Mouse (Mus musculus) myocyte (in vitro differentiated cells): ENCODE measurements around the gene Cblb. TPM values are rescaled to one million over a fixed set of nuclear protein-coding genes. Genes with fewer than 3 reads are reported as not detected.

Experiments used
- H3K27me3 ChIP-seq: one replicate; pipeline ENCODE4 v1.6.1; 2011; ENCODE audit not compliant: control insufficient read depth, insufficient read depth, insufficient read length
- H3K36me3 ChIP-seq: one replicate; pipeline ENCODE4 v1.6.1; 2011; ENCODE audit not compliant: control insufficient read depth, insufficient read depth
- H3K4me2 ChIP-seq: one replicate; pipeline ENCODE4 v1.6.1; 2011; ENCODE audit warnings: low read depth, control low read depth
- H3K4me3 ChIP-seq: one replicate; pipeline ENCODE4 v1.5.1; 2011; ENCODE audit warnings: mild to moderate bottlenecking, control low read depth, moderate library complexity
- H3K79me2 ChIP-seq: one replicate; pipeline ENCODE4 v1.6.1; 2011; ENCODE audit not compliant: control insufficient read depth, insufficient read depth
- H3ac ChIP-seq: one replicate; pipeline ENCODE4 v1.6.1; 2011; ENCODE audit not compliant: control insufficient read depth, insufficient read length
- CEBPB ChIP-seq: IDR thresholded peaks from 2 replicates; pipeline ENCODE4 v1.6.1; 2011; ENCODE audit warnings: mild to moderate bottlenecking, moderate library complexity; ENCODE audit not compliant: poor library complexity, insufficient read depth, severe bottlenecking
- E2F4 ChIP-seq: IDR thresholded peaks from one replicate; pipeline ENCODE4 v1.6.1; 2011; ENCODE audit warnings: mild to moderate bottlenecking, control low read depth, moderate library complexity; ENCODE audit not compliant: insufficient read depth
- MAX ChIP-seq: IDR thresholded peaks from one replicate; pipeline ENCODE4 v1.6.1; 2011; ENCODE audit warnings: low read depth, mild to moderate bottlenecking, control low read depth
- MYOD1 ChIP-seq, 3 experiments: IDR thresholded peaks; one replicate each; pipeline ENCODE4 v1.6.1; 2011; ENCODE audit warnings: control low read depth in 2 of 3, low read depth in 2 of 3, mild to moderate bottlenecking in 2 of 3, moderate library complexity in 1 of 3; ENCODE audit not compliant: insufficient read length in 2 of 3, control insufficient read depth in 1 of 3
- MYOG ChIP-seq, 3 experiments: IDR thresholded peaks; one replicate each; pipeline ENCODE4 v1.6.1; 2011; ENCODE audit warnings: control low read depth in 2 of 3, low read depth in 2 of 3, mild to moderate bottlenecking in 2 of 3; ENCODE audit not compliant: insufficient read length in 2 of 3, control insufficient read depth in 1 of 3, insufficient read depth in 1 of 3
- POLR2A ChIP-seq: IDR thresholded peaks from one replicate; pipeline ENCODE4 v1.6.1; 2011; ENCODE audit warnings: low read depth, mild to moderate bottlenecking, control low read depth, moderate library complexity; ENCODE audit not compliant: insufficient read length
- POLR2AphosphoS2 ChIP-seq: IDR thresholded peaks from one replicate; pipeline ENCODE4 v1.6.1; 2011; ENCODE audit warnings: low read depth, control low read depth; ENCODE audit not compliant: insufficient read length
- REST ChIP-seq: IDR thresholded peaks from one replicate; pipeline ENCODE4 v1.6.1; 2011; ENCODE audit warnings: mild to moderate bottlenecking, control low read depth, moderate library complexity; ENCODE audit not compliant: insufficient read depth, insufficient read length
- SRF ChIP-seq: IDR thresholded peaks from one replicate; pipeline ENCODE4 v1.6.1; 2011; ENCODE audit warnings: low read depth; ENCODE audit not compliant: control insufficient read depth, insufficient read length
- TCF12 ChIP-seq: IDR thresholded peaks from one replicate; pipeline ENCODE4 v1.6.1; 2011; ENCODE audit warnings: mild to moderate bottlenecking, control low read depth; ENCODE audit not compliant: poor library complexity, insufficient read depth, severe bottlenecking
- TCF3 ChIP-seq: IDR thresholded peaks from one replicate; pipeline ENCODE4 v1.6.1; 2011; ENCODE audit warnings: low read depth, control low read depth; ENCODE audit not compliant: insufficient read length
- USF1 ChIP-seq: IDR thresholded peaks from one replicate; pipeline ENCODE4 v1.6.1; 2011; ENCODE audit warnings: low read depth, mild to moderate bottlenecking, control low read depth, moderate library complexity
- polyA plus RNA-seq: library from polyadenylated mRNA; unstranded; fragments of >200 nt; fragmentation: generic; extraction: Trizol; gene quantifications from one replicate; pipeline ENCODE4 v1.2.1, GENCODE M21; 2012; ENCODE audit warnings: missing spikeins

Cblb gene
- polyA plus RNA-seq, 1 experiment = 7.7 TPM

GRCm38 (mm10) chr16:52038283-52038682, 7.3 kb downstream of the Cblb start:
- H3K4me3 ChIP-seq = no peak overlapping the region
- H3K27me3 ChIP-seq = no peaks in the 10 kb centered on the region
- no peak overlapping the region for H3ac ChIP-seq
- peaks cover 81% of the 10 kb centered on the region for H3K79me2 ChIP-seq
- TF ChIP-seq MYOD1 (IDR thresholded peaks at IDR 0.05; ENCODE audit: control insufficient read depth in 1 of 3, insufficient read length in 2 of 3, low read depth in 2 of 3) (no peak), POLR2A (no peak), CEBPB (no peak), MYOG (IDR thresholded peaks at IDR 0.05; ENCODE audit: control insufficient read depth in 1 of 3, insufficient read depth in 1 of 3, insufficient read length in 2 of 3, low read depth in 2 of 3) (no peak), E2F4 (no peak), USF1 (no peak), TCF3 (no peak), SRF (no peak), POLR2AphosphoS2 (no peak), TCF12 (no peak), MAX (no peak), REST (no peak)
- no peaks in the 10 kb centered on the region for H3K36me3 ChIP-seq
- no peak overlapping the region for H3K4me2 ChIP-seq

GRCm38 (mm10) chr16:52038821-52039220, 7.8 kb downstream of the Cblb start:
- Histone ChIP-seq H3K36me3 (no peaks in the 10 kb centered on the region), H3K79me2 (peaks cover 84% of the 10 kb centered on the region), H3ac (no peak overlapping the region), H3K4me3 (no peak overlapping the region), H3K27me3 (no peaks in the 10 kb centered on the region), H3K4me2 (no peak overlapping the region)
- TF ChIP-seq TCF3 (no peak), MAX (no peak), MYOG (IDR thresholded peaks at IDR 0.05; ENCODE audit: control insufficient read depth in 1 of 3, insufficient read depth in 1 of 3, insufficient read length in 2 of 3, low read depth in 2 of 3) (no peak), POLR2AphosphoS2 (no peak), CEBPB (no peak), USF1 (no peak), E2F4 (no peak), REST (no peak), POLR2A (no peak), MYOD1 (IDR thresholded peaks at IDR 0.05; ENCODE audit: control insufficient read depth in 1 of 3, insufficient read length in 2 of 3, low read depth in 2 of 3) (no peak)

GRCm38 (mm10) chr16:52040937-52041336, 9.9 kb downstream of the Cblb start:
- Histone ChIP-seq H3K27me3 (no peaks in the 10 kb centered on the region), H3K4me2 (no peak overlapping the region), H3K36me3 (no peaks in the 10 kb centered on the region), H3K4me3 (no peak overlapping the region), H3K79me2 (peaks cover 97% of the 10 kb centered on the region), H3ac (no peak overlapping the region)
- TF ChIP-seq POLR2AphosphoS2 (no peak), TCF12 (no peak), USF1 (no peak), MAX (no peak), CEBPB (no peak), MYOD1 (IDR thresholded peaks at IDR 0.05; ENCODE audit: control insufficient read depth in 1 of 3, insufficient read length in 2 of 3, low read depth in 2 of 3) (no peak), E2F4 (no peak), REST (no peak), MYOG (IDR thresholded peaks at IDR 0.05; ENCODE audit: control insufficient read depth in 1 of 3, insufficient read depth in 1 of 3, insufficient read length in 2 of 3, low read depth in 2 of 3) (no peak), POLR2A (no peak), SRF (no peak)

GRCm38 (mm10) chr16:52042667-52043379, 11.8 kb downstream of the Cblb start:
- Histone ChIP-seq H3K27me3 (no peaks in the 10 kb centered on the region), H3K79me2 (peaks cover 86% of the 10 kb centered on the region), H3K4me3 (no peak overlapping the region), H3K4me2 (no peak overlapping the region), H3ac (no peak overlapping the region), H3K36me3 (peaks cover 12% of the 10 kb centered on the region)
- no peak for TF ChIP-seq MAX
- TF ChIP-seq SRF = no peak
- no peak for TF ChIP-seq REST
